Mouse (Mus musculus) left cerebral cortex, postnatal 36 days (tissue): ENCODE results near the gene Dnajb1. TPM values are rescaled to one million over a fixed set of nuclear protein-coding genes. Genes with fewer than 3 reads are reported as not detected.

Experiments
- DNase-seq, 2 experiments: peaks; one replicate each; pipeline ENCODE4 v3.0.0; 2021 to 2022; ENCODE audit warnings: low spot score in 2 of 2, mixed read lengths in 1 of 2
- intact Hi-C: fragments of 180-260 bp; cut with DNase I; formaldehyde crosslinking; loops from one replicate; pipeline ENCODE4 v1.15.1; 2025
- total RNA-seq, 2 experiments: library from RNA; stranded (reverse); gene quantifications; 2 replicates each; pipeline ENCODE4 v1.2.3; 2021

Dnajb1 gene
- total RNA-seq, 2 experiments from 2014 or later = 49.4 to 54.2 TPM

DNA sequence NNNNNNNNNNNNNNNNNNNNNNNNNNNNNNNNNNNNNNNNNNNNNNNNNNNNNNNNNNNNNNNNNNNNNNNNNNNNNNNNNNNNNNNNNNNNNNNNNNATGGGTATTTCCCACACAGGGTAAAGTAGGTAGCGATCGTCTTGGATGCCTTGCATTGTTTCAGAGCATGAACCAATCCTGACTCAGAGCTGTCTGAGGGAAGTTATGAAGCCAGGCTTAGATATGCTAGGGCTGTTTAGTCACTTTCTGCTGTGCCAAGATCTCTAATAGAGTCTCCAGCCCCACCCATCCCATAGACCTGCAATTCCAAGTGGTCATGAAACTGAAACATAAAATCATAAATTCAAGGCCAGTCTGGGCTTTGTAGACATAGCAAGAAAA is 5.4 kb upstream of the Dnajb1 start:
- intact Hi-C loops = loop anchor here (10.0 kb wide), 1 partner anchor 158 kb away; no protein-coding TSS in a partner anchor

DNA sequence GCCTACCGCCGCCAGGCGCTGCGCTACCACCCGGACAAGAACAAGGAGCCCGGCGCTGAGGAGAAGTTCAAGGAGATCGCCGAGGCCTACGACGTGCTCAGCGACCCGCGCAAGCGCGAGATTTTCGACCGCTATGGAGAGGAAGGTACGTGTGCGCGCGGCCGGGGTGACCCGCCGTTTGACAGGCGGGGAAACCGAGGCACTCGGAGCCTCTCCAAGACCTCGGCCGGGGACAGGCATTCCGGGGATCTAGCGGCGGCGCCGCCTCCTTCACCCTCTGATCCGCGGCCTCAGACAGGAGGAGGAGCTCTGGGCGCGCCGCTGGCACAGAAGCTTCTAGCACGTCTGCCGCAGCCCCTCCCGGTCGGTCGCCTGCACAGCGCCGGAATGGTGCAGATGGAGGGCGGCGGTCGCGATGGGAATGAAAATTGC is 421 bp downstream of the Dnajb1 start:
- peak; percentile 86 for DNase-seq
- intact Hi-C loops = loop anchor here (2.0 to 10.0 kb wide), 2 partner anchors 44 to 164 kb away; partner anchors contain the start of gene Gipc1

More for the DNA sequence above, 5.4 kb upstream of the Dnajb1 start:
- no peak for DNase-seq

GRCm38 (mm10) chr8:83609086-83609485 is 1.1 kb downstream of the Dnajb1 start:
- no peak for DNase-seq
- intact Hi-C loops = loop anchor here (2.0 to 10.0 kb wide), 2 partner anchors 44 to 164 kb away; partner anchors contain the start of gene Gipc1

DNA sequence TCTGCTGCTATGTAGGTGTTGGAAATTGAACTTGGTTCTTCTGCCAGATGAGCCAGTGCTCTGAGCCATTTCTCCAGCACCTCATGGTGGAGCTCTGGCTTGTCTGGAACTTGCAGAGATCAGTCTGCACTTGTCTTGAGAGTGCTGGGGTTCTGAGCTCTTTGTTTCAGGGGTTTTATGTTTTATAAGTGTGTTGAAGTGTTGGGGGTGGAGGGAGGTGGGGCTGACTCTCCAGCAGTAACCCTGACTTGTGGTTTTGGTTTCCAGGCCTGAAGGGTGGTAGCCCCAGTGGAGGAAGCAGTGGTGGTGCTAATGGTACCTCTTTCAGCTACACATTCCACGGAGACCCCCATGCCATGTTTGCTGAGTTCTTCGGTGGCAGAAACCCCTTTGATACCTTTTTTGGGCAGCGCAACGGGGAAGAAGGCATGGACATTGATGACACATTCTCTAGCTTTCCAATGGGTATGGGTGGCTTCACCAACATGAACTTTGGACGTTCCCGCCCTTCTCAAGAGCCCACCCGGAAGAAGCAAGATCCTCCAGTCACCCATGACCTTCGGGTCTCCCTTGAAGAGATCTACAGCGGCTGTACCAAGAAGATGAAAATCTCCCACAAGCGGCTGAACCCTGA is 1.7 kb downstream of the Dnajb1 start:
- intact Hi-C loops = loop anchor here (2.0 to 10.0 kb wide), 2 partner anchors 43 to 165 kb away; partner anchors contain the start of gene Gipc1

DNA sequence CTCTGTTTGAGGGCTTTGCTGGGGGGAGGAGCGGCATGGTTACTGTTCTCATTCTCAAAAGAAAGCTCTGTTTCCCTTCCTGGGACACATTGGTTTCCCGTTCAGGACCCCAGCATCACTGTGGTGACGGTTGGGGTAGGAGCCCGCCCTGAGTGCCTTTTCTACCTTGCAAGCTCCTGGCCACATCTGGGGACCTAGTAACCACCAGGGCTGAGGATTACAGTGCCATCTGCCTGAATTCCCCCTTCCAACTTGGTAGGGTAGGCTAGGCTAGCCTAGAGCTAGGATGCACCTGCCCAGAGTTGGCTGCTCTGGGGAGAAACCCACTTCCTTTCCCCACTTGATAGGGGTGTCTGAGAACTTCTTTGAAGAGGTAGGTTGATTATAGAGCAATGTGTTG is 3.9 kb downstream of the Dnajb1 start:
- intact Hi-C loops = no loop called here
- no peak for DNase-seq

More for the DNA sequence above, 1.7 kb downstream of the Dnajb1 start:
- DNase-seq = no peak

GRCm38 (mm10) chr8:83613695-83614094 is 5.7 kb downstream of the Dnajb1 start:
- intact Hi-C loops = no loop called here
- DNase-seq = no peak

GRCm38 (mm10) chr8:83616625-83617024 is 8.6 kb downstream of the Dnajb1 start:
- intact Hi-C loops = no loop called here
- DNase-seq = no peak

DNA sequence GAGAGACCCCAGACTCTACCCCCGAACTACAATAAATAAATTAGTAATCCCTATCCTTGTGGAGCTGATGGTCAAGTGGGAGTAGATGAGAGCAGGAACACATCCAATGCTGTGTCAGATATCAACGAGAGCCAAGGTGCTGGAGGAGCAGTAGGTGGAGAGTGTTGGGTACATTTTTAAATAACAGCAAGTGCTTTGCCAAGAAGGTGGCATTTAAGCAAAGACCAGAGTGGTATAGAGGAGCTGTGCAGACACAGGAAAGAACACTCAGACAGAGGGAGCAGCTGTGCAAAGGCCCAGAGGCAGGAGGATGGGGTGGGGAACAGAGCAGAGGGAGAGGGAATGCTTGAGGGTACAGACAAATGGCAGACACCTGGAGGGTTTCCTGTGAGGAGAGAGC is 9.1 kb downstream of the Dnajb1 start:
- intact Hi-C loops = no loop called here
- peak in 1 of 2 experiments; percentile 48 for DNase-seq

DNA sequence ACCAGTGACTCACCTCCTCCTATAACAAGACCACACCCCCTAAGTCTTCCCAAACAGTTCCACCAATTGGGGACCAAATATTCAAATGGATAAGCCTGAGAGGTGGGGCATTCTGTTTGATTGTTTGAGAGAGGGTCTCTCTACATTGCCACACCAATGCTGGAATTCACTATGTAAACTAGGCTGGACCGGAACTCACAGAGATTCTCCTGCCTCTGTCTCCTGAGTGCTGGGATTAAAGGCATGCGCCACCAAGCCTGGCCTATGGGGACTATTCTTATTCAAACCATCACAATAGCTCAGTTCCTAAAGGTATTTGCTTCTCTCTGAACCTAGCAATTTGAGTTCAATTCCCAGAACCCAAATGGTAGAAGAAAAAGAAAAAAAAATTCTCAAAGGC is 10.6 kb downstream of the Dnajb1 start:
- no peak for DNase-seq

GRCm38 (mm10) chr8:83619568-83620285 is 11.7 kb downstream of the Dnajb1 start:
- intact Hi-C loops = no loop called here
- DNase-seq = no peak

More for the DNA sequence above, 10.6 kb downstream of the Dnajb1 start:
- intact Hi-C loops = no loop called here

GRCm38 (mm10) chr8:83621691-83622388 is 13.8 kb downstream of the Dnajb1 start:
- intact Hi-C loops = no loop called here

DNA sequence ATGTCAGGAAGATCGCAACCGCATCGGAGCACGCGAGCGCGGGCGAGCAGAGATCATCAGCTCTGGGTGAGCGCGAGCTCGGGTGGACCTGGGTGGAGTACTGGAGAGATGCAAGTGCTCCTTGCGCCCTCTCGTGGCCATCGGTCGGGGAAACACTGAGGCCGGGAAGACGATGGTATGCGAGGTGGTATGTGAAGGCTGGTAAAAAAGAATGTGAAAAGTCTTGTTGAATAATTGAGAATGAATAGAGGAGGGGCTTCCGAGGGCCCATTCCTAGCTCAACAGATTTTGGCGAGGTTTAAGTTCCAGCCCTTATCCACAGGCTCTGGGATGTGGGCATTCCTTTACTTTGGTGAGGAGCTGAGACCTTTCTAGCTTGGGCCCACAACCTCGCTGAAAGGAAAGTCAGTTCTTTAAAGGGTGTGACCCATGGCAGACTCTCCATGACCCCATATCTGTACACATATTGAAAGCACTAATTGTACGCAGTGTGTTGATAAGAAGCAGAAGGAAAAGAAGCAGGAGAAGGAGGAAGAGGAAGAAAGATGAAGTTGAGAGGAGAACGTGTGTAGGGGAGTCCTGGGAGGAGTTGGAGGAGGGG is 14.5 kb downstream of the Dnajb1 start:
- DNase-seq = peak; percentile 87 to 90
- intact Hi-C loops = no loop called here

More at GRCm38 (mm10) chr8:83621691-83622388, 13.8 kb downstream of the Dnajb1 start:
- no peak for DNase-seq

DNA sequence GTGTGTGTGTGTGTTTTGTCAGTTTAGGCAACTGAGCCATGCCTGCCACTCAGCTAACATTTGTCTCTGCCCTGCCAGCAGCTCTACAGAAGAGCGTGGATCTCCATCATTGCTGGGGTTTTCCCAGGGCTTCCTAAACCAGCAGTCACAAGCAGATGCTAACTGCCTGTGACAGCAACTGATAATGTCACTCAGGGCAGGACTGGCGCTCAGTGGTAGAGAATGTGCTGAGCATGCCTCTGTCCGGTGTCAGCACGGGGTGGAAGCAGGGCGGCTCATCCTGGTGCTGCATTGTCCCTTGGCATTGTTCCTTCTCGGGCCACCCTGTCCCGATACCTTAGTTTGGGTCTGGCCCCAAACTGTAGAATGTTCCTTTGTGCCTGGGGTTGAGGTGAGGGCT is 15.6 kb downstream of the Dnajb1 start:
- no peak for DNase-seq
- intact Hi-C loops = no loop called here

DNA sequence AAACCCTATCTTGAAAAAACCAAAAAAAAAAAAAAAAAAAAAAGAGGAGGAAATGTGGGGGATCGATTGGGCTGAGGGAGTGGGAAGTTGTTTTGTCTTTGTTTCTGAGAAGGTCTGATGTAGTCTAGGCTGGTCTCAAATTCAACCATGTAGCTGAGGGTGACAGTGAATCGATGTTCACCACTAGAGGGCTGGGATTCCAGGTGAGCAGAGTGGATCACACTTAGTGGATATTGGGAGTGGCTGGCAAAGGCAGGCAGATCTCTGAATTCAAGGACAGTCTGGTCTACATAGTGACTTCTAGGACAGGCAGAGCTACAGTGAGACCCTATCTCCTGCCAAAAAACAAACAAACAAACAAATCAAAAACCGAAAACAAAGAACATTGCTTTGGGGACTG is 16.7 kb downstream of the Dnajb1 start:
- DNase-seq = no peak
- intact Hi-C loops = no loop called here

GRCm38 (mm10) chr8:83625676-83626299 is 17.8 kb downstream of the Dnajb1 start:
- intact Hi-C loops = no loop called here
- no peak for DNase-seq

DNA sequence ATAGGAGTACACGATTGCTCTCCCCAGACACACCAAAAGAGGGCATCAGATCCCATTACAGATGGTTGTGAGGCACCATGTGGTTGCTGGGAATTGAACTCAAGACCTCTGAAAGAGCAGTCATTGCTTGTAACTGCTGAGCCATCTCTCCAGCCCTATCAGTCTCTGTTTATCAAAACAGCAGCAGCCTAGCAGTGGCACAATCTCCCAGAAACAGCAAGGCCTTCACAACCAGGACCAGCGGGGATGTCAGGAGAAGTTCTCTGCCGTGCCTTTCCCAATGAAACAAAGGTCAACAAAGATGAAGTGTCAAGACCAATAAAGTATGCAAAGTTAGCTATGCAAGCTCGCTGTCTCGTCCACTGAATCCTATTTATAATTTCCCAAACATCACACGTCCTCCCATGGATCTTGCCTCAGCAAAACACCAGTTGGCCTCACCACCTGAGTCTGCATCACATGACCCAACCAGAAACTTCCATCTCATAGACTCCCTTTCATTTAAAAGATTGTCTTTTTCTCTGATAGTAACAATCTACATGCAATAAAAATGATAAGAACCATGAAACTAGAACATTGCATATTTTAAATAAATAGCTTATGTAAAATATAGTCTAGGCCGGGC is 24.2 kb downstream of the Dnajb1 start:
- DNase-seq = no peak
- intact Hi-C loops = no loop called here

- intact Hi-C loops = no loop called here
- no peak for DNase-seq
Observed at GRCm38 (mm10) chr8:83638856-83639255, 30.9 kb downstream of the Dnajb1 start.

DNA sequence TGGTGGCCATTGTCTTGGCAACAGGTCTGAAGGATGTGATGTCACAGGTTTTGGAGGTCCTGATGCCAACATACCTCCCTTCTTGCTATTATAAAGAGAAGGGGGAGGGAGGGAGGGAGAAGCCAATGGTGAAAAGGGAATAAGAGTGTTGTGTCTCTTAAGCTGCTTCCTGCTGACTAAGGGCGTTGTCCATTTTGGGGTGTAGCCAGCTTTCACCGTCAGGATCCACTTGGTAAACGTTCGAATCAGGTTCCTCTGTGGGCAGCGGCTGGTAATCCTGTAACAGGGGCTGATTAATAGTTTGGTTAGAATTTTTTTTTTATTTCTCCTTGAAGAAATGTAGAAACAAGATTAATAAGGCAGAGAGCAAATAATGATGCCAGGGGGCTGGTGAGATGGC is 31.7 kb downstream of the Dnajb1 start:
- no peak for DNase-seq
- intact Hi-C loops = no loop called here

DNA sequence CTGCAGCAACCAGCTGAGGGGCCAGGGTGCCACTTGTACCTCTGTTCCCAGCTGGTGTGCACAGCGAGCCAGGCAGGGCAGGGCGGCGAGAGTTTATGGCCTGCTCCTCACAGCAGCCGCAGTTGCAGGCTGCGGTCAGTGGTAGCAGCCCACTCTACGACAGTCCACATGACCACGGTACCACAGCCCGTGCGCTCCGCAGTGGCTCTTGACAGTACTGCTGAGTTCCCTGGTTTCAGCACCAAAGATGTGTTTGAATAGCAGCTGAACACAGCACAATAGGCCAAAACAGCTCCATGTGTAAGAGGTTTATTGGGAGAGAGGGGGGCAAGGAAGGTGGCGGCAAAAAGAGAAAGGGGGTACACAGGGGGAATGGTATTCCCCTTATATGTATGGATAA is 39.5 kb downstream of the Dnajb1 start:
- no peak for DNase-seq
- intact Hi-C loops = no loop called here
